Mouse (Mus musculus) kidney, embryonic 16.5 days (tissue): ENCODE measurements around the gene Olfr395. TPM values are rescaled to one million over a fixed set of nuclear protein-coding genes. Genes with fewer than 3 reads are reported as not detected.
"Not testable (repeated sequence)": the region's sequence is repeated elsewhere in the genome, so short reads cannot be mapped to it uniquely, and the experiment has no call there.

ENCODE experiments used
- ATAC-seq: fragments of 200-750 bp; cut with Nextera tagmentation; 2 replicates; pipeline ENCODE4 v1.8.0; 2017; ENCODE audit warnings: moderate TSS enrichment; ENCODE audit not compliant: low FRiP score, low TSS enrichment
- H3K27ac ChIP-seq: fragments of 300-500 bp; sonication (generic); 2 replicates; pipeline ENCODE4 v1.5.1; 2014; ENCODE audit warnings: low read length
- H3K27me3 ChIP-seq: fragments of 300-500 bp; sonication (generic); 2 replicates; pipeline ENCODE4 v1.6.1; 2014; ENCODE audit warnings: low read length, control low read depth, mixed read lengths; ENCODE audit not compliant: insufficient read depth
- H3K36me3 ChIP-seq: fragments of 300-500 bp; sonication (generic); 2 replicates; pipeline ENCODE4 v1.6.1; 2014; ENCODE audit warnings: low read length, control low read depth, mixed read lengths; ENCODE audit not compliant: insufficient read depth
- H3K4me1 ChIP-seq: fragments of 300-500 bp; sonication (generic); 2 replicates; pipeline ENCODE4 v1.6.1; 2014; ENCODE audit warnings: low read length, control low read depth, mixed read lengths; ENCODE audit not compliant: insufficient read depth
- H3K4me2 ChIP-seq: fragments of 300-500 bp; sonication (generic); replicated peaks from 2 replicates; pipeline ENCODE4 v1.6.1; 2014; ENCODE audit warnings: low read depth, low read length
- H3K4me3 ChIP-seq: fragments of 300-500 bp; sonication (generic); 2 replicates; pipeline ENCODE4 v1.5.1; 2014; ENCODE audit warnings: mild to moderate bottlenecking, low read length
- H3K9ac ChIP-seq: fragments of 300-500 bp; sonication (generic); replicated peaks from 2 replicates; pipeline ENCODE4 v1.6.1; 2014; ENCODE audit warnings: low read length
- H3K9me3 ChIP-seq: fragments of 300-500 bp; sonication (generic); 2 replicates; pipeline ENCODE4 v1.6.1; 2016; ENCODE audit warnings: low read length, control low read depth
- WGBS: fragments of 180-500 bp; shearing (Covaris S2); extraction: QIAGEN DNeasy Blood & Tissue Kit; methylation state at CpG from one replicate; pipeline ENCODE4 v1.1.7; 2014; 5-methylcytosine and 5-hydroxymethylcytosine counted together
- polyA plus RNA-seq: library from polyadenylated mRNA; unstranded; fragments of >200 nt; fragmentation: Nextera tagmentation; extraction: Ambion mirVana; gene quantifications from 2 replicates; pipeline ENCODE4 v1.2.1, GENCODE M21; 2015

Olfr395 gene
- not detected in 2 replicates for polyA plus RNA-seq

- H3K4me2 ChIP-seq, H3K27ac ChIP-seq, H3K9ac ChIP-seq, H3K4me3 ChIP-seq, ATAC-seq, H3K27me3 ChIP-seq, H3K36me3 ChIP-seq, H3K9me3 ChIP-seq, H3K4me1 ChIP-seq: not testable (repeated sequence)
- WGBS: 75% methylated on average over 4 of the region's 4 CpGs
Observed at GRCm38 (mm10) chr11:73909199-73909598, at the start of gene Olfr395. Gene Olfr395 (minus strand): TSS chr11:73909299.

- ATAC-seq: no peak
- Histone ChIP-seq H3K4me3 (no peak within 1 kb of the TSS), H3K4me1 (no peaks in the 10 kb centered on the region), H3K27ac (no peak within 1 kb of the TSS), H3K36me3 (no peaks in the 10 kb centered on the region), H3K9ac (no peak within 1 kb of the TSS), H3K9me3 (no peaks in the 10 kb centered on the region), H3K27me3 (no peaks in the 10 kb centered on the region), H3K4me2 (no peak within 1 kb of the TSS)
Observed at GRCm38 (mm10) chr11:73936377-73936776, 27.3 kb upstream of the Olfr395 start, which contains the start of gene Olfr23. Gene Olfr23 (plus strand): TSS chr11:73936677.

GRCm38 (mm10) chr11:73890671-73891070 is 18.4 kb downstream of the Olfr395 start, which contains the start of gene Olfr394:
Gene Olfr394 (minus strand): TSS chr11:73890771.
- Histone ChIP-seq H3K9me3 (no peaks in the 10 kb centered on the region), H3K4me2 (no peak within 1 kb of the TSS), H3K27me3 (no peaks in the 10 kb centered on the region), H3K27ac (no peak within 1 kb of the TSS), H3K36me3 (no peaks in the 10 kb centered on the region), H3K4me1 (no peaks in the 10 kb centered on the region), H3K4me3 (no peak within 1 kb of the TSS), H3K9ac (no peak within 1 kb of the TSS)
- 93% methylated on average over 1 of the region's 1 CpGs for WGBS
- ATAC-seq: no peak

Other genes starting within 250 kb of the Olfr395 start
- gene Zfp735, start 220.5 kb downstream of the Olfr395 start, polyA plus RNA-seq: not detected in 2 replicates
- not detected in 2 replicates for gene Olfr389, start 128.6 kb downstream of the Olfr395 start, polyA plus RNA-seq
- not detected in 2 replicates for gene Olfr390, start 126.3 kb downstream of the Olfr395 start, polyA plus RNA-seq
- gene Olfr391-ps, start 106.2 kb downstream of the Olfr395 start, polyA plus RNA-seq: not detected in 2 replicates
- gene Olfr392, start 92.2 kb downstream of the Olfr395 start, polyA plus RNA-seq: not detected in 2 replicates
- not detected in 2 replicates for gene Olfr393, start 57.8 kb downstream of the Olfr395 start, polyA plus RNA-seq
- gene Olfr394, start 18.5 kb downstream of the Olfr395 start, polyA plus RNA-seq: not detected in 2 replicates
- gene Olfr23, start 27.4 kb upstream of the Olfr395 start, polyA plus RNA-seq: not detected in 2 replicates
- not detected in 2 replicates for gene Olfr397, start 51.5 kb upstream of the Olfr395 start, polyA plus RNA-seq
- gene Olfr398, start 81.1 kb upstream of the Olfr395 start, polyA plus RNA-seq: not detected in 2 replicates
- not detected in 2 replicates for gene Olfr139, start 147.3 kb upstream of the Olfr395 start, polyA plus RNA-seq
- not detected in 2 replicates for gene Olfr399, start 147.3 kb upstream of the Olfr395 start, polyA plus RNA-seq
- 0.19 TPM in 1 of 2 replicates, not detected in the other for gene Zfp616, start 160.7 kb upstream of the Olfr395 start, polyA plus RNA-seq
- gene Olfr401, start 204.4 kb upstream of the Olfr395 start, polyA plus RNA-seq: not detected in 2 replicates
- gene Olfr402, start 244.2 kb upstream of the Olfr395 start, polyA plus RNA-seq: not detected in 2 replicates